Mouse (Mus musculus) lung, embryonic 14.5 days (tissue): ENCODE data around the gene Actrt2. TPM values are rescaled to one million over a fixed set of nuclear protein-coding genes. Genes with fewer than 3 reads are reported as not detected.
A peak's percentile ranks its signal among the peaks of the same experiment; 100 is the strongest.

ENCODE experiments used
- ATAC-seq: fragments of 200-750 bp; cut with Nextera tagmentation; 2 replicates; pipeline ENCODE4 v1.8.0; 2017; ENCODE audit warnings: mild to moderate bottlenecking, moderate TSS enrichment, moderate library complexity; ENCODE audit not compliant: insufficient read depth
- DNase-seq: peaks from one replicate; pipeline ENCODE4 v3.0.0-alpha.2; 2015
- H3K27ac ChIP-seq: fragments of 300-500 bp; sonication (generic); 2 replicates; pipeline ENCODE4 v1.5.1; 2014; ENCODE audit warnings: low read depth, mild to moderate bottlenecking, moderate library complexity
- H3K27me3 ChIP-seq: fragments of 300-500 bp; sonication (generic); 2 replicates; pipeline ENCODE4 v1.6.1; 2014; ENCODE audit warnings: low read length, control low read depth; ENCODE audit not compliant: insufficient read depth
- H3K36me3 ChIP-seq: fragments of 300-500 bp; sonication (generic); 2 replicates; pipeline ENCODE4 v1.6.1; 2014; ENCODE audit warnings: control low read depth; ENCODE audit not compliant: insufficient read depth
- H3K4me1 ChIP-seq: fragments of 300-500 bp; sonication (generic); 2 replicates; pipeline ENCODE4 v1.6.1; 2014; ENCODE audit warnings: antibody characterized with exemption, control low read depth; ENCODE audit not compliant: insufficient read depth
- H3K4me2 ChIP-seq: fragments of 300-500 bp; sonication (generic); 2 replicates; pipeline ENCODE4 v1.6.1; 2014; ENCODE audit warnings: mild to moderate bottlenecking
- H3K4me3 ChIP-seq: fragments of 300-500 bp; sonication (generic); 2 replicates; pipeline ENCODE4 v1.5.1; 2014; ENCODE audit warnings: low read depth, low read length
- H3K9ac ChIP-seq: fragments of 300-500 bp; sonication (generic); 2 replicates; pipeline ENCODE4 v1.6.1; 2014
- H3K9me3 ChIP-seq: fragments of 300-500 bp; sonication (generic); 2 replicates; pipeline ENCODE4 v1.6.1; 2016; ENCODE audit warnings: low read depth, low read length, control low read depth
- CTCF ChIP-seq: IDR thresholded peaks from 2 replicates; pipeline ENCODE4 v1.5.1; 2016; ENCODE audit warnings: antibody characterized with exemption, low read depth
- WGBS: fragments of 180-500 bp; shearing (Covaris S2); extraction: QIAGEN DNeasy Blood & Tissue Kit; methylation state at CpG from one replicate; pipeline ENCODE4 v1.1.7; 2014; 5-methylcytosine and 5-hydroxymethylcytosine counted together
- polyA plus RNA-seq: library from polyadenylated mRNA; unstranded; fragments of >200 nt; fragmentation: Nextera tagmentation; extraction: Ambion mirVana; gene quantifications from 2 replicates; pipeline ENCODE4 v1.2.1, GENCODE M21; 2014

Actrt2 gene
- polyA plus RNA-seq, 1 experiment from 2014 or later, result not detected

DNA sequence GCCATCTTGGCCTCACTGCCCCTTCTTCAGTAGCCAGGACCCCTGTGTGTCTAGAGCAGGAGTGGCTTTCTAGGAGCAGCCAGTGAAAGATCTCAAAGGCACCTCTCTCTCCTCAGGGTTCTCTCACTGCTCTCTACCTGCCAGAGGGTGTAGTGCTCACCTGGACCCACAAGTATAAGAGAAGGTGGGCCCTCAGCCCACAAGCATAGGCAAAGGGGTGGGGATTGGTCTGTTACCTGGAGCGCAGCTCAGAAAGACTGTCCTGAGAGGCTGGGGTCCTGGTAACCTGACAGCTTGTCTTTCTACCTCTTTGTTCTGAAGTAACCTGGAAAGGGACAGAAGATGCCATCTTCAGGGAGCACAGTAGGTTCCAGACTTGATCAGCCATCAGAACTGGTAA, 31.0 kb upstream of the Actrt2 start:
- H3K36me3 ChIP-seq, result no peaks in the 10 kb centered on the region
- no peak overlapping the region for H3K9ac ChIP-seq
- 100% methylated on average over 1 of the region's 1 CpGs for WGBS
- H3K4me1 ChIP-seq, result no peaks in the 10 kb centered on the region
- H3K4me3 ChIP-seq, result no peak overlapping the region
- ATAC-seq (no peak), DNase-seq (no peak)
- H3K27ac ChIP-seq, result no peak overlapping the region
- no peak overlapping the region for H3K4me2 ChIP-seq
- no peaks in the 10 kb centered on the region for H3K9me3 ChIP-seq
- no peak for TF ChIP-seq CTCF
- no peaks in the 10 kb centered on the region for H3K27me3 ChIP-seq

GRCm38 (mm10) chr4:154698021-154698590, 30.4 kb upstream of the Actrt2 start:
- Histone ChIP-seq H3K4me3 (no peak overlapping the region), H3K36me3 (no peaks in the 10 kb centered on the region), H3K27me3 (no peaks in the 10 kb centered on the region), H3K4me1 (no peaks in the 10 kb centered on the region), H3K4me2 (no peak overlapping the region), H3K27ac (no peak overlapping the region), H3K9me3 (no peaks in the 10 kb centered on the region), H3K9ac (no peak overlapping the region)
- 76% methylated on average over 16 of the region's 16 CpGs for WGBS
- DNase-seq (no peak), ATAC-seq (no peak)
- no peak for TF ChIP-seq CTCF

DNA sequence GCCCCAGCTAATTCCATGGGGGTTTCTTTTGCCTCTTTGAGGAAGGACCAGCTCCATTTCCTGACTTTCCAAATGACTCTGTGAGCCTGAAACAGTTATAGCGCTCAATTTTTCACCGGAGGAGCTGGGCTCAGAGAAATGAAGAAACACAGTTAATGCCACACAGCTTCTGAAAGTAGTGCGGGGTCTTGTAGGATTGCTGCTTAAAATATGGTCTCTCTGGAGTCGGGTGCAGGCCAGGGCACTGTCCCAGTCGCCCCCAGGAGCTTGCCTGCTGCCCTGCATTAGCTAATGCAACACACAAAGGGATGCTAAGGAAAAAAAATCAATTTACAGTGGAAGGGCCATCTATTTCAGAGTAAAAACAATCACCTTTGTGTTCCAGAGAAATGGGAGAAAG, 29.8 kb upstream of the Actrt2 start:
- no peak overlapping the region for H3K9ac ChIP-seq
- no peaks in the 10 kb centered on the region for H3K27me3 ChIP-seq
- no peak for TF ChIP-seq CTCF
- H3K4me2 ChIP-seq, result no peak overlapping the region
- no peaks in the 10 kb centered on the region for H3K9me3 ChIP-seq
- H3K4me1 ChIP-seq, result no peaks in the 10 kb centered on the region
- ATAC-seq (no peak), DNase-seq (no peak)
- H3K4me3 ChIP-seq, result no peak overlapping the region
- 76% methylated on average over 5 of the region's 5 CpGs for WGBS
- no peaks in the 10 kb centered on the region for H3K36me3 ChIP-seq
- no peak overlapping the region for H3K27ac ChIP-seq

DNA sequence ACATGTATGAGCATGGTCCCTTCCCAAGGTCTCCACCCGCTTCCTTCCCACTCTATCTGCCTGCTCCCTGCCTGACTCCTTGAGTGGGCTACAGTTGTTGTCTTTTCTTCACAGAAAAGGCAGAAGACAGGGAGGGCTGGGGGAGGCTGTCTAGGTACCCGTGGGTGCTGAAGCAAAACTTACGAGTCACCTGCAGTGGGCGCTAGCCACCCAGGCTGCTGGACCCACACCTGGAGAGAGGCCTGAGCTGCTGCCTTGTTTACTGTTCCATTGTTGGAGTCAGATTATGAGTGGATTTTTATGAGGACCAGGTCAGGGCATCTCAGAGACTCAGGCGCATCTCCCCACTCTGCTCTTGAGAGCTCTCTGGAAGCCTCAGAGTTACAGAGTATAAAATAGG, 28.9 kb upstream of the Actrt2 start:
- Histone ChIP-seq H3K9ac (no peak overlapping the region), H3K27me3 (no peaks in the 10 kb centered on the region), H3K4me3 (no peak overlapping the region), H3K4me2 (no peak overlapping the region), H3K27ac (no peak overlapping the region), H3K4me1 (no peaks in the 10 kb centered on the region), H3K9me3 (no peaks in the 10 kb centered on the region), H3K36me3 (no peaks in the 10 kb centered on the region)
- TF ChIP-seq CTCF, result peak; percentile 19; the same call in 1 of the 2 replicates
- ATAC-seq (no peak), DNase-seq (no peak)
- WGBS, result 66% methylated on average over 5 of the region's 5 CpGs

- Histone ChIP-seq H3K27me3 (no peaks in the 10 kb centered on the region), H3K4me1 (no peaks in the 10 kb centered on the region), H3K4me3 (no peak overlapping the region), H3K9me3 (no peaks in the 10 kb centered on the region), H3K36me3 (no peaks in the 10 kb centered on the region), H3K9ac (no peak overlapping the region), H3K27ac (no peak overlapping the region), H3K4me2 (no peak overlapping the region)
- DNase-seq (peak; percentile 39), ATAC-seq (no peak)
- TF ChIP-seq CTCF, result no peak
- 7% methylated on average over 4 of the region's 4 CpGs for WGBS
These were observed 28.5 kb upstream of the Actrt2 start for GRCm38 (mm10) chr4:154696146-154696545.

GRCm38 (mm10) chr4:154694361-154694760, 26.7 kb upstream of the Actrt2 start:
- TF ChIP-seq CTCF, result no peak
- 86% methylated on average over 5 of the region's 5 CpGs for WGBS
- Histone ChIP-seq H3K4me2 (no peak overlapping the region), H3K9me3 (no peaks in the 10 kb centered on the region), H3K4me3 (no peak overlapping the region), H3K27me3 (no peaks in the 10 kb centered on the region), H3K27ac (no peak overlapping the region), H3K36me3 (no peaks in the 10 kb centered on the region), H3K4me1 (no peaks in the 10 kb centered on the region), H3K9ac (no peak overlapping the region)
- DNase-seq (no peak), ATAC-seq (no peak)

DNA sequence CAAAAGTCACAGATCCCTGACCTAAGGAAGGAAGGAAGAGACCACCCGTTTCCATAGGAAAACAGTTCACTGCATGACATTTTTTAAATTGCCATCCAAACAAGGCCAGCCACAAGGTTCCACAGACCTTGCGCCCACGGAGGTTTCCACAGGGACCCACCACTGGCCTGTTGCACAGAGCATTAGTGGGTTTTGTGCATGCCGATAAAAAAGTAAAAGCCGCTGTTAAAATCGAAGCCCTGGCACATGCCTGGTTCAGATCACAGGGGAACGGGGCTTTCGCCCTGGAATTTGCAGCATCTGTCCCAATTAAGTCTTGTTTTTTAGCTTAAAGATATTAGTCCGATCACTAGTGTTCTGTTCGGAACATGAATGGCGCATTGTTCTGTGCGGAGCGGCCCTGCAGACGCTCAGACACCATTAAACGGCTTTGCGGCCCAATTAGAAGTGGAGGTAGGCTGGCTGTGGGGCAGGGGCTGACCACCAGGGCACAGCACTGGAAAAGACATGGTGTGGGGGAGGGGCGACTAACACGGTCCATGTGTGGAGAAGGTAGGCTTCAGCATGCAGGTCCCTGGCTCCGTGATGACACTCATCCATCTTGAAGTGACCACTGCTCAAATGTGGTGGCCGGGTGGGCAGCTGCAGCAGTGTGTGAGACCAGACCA, 25.8 kb upstream of the Actrt2 start:
- Histone ChIP-seq H3K27ac (no peak overlapping the region), H3K9me3 (no peaks in the 10 kb centered on the region), H3K4me2 (no peak overlapping the region), H3K9ac (no peak overlapping the region), H3K4me3 (no peak overlapping the region), H3K4me1 (no peaks in the 10 kb centered on the region), H3K36me3 (no peaks in the 10 kb centered on the region), H3K27me3 (no peaks in the 10 kb centered on the region)
- DNase-seq (no peak), ATAC-seq (no peak)
- WGBS, result 73% methylated on average over 20 of the region's 20 CpGs
- TF ChIP-seq CTCF, result no peak
